Mouse (Mus musculus) olfactory bulb, adult 2 months (tissue): Measurements from ENCODE around the gene Qars.

Source experiments
- CTCF ChIP-seq: fragments of 200-500 bp; IDR thresholded peaks from 2 replicates; pipeline ENCODE4 v1.5.1; 2012; ENCODE audit warnings: low read depth, mild to moderate bottlenecking, low read length, moderate library complexity; ENCODE audit not compliant: insufficient read depth
- POLR2A ChIP-seq: fragments of 200-500 bp; IDR thresholded peaks from 2 replicates; pipeline ENCODE4 v1.6.1; 2012; ENCODE audit warnings: mild to moderate bottlenecking, low read depth, low read length, moderate library complexity; ENCODE audit not compliant: insufficient read depth

GRCm38 (mm10) chr9:108494146-108494825 is 13.2 kb upstream of the Qars start:
- TF ChIP-seq CTCF (no peak), POLR2A (no peak)
